Mouse (Mus musculus) monocyte, adult 5-6 weeks (primary cell): Measurements from ENCODE around the gene Trp53rka. TPM values are rescaled to one million over a fixed set of nuclear protein-coding genes. Genes with fewer than 3 reads are reported as not detected.

ENCODE experiments used
- ATAC-seq: fragments of 153-309, 156-312 bp; replicated peaks from 2 replicates; pipeline ENCODE4 v1.8.0; 2017; ENCODE audit warnings: mild to moderate bottlenecking; ENCODE audit not compliant: low TSS enrichment, insufficient number of reproducible peaks, severe bottlenecking, poor library complexity, low FRiP score
- total RNA-seq: library from RNA; stranded (forward); fragments of 200-1000, 200-491, 200-594 nt; gene quantifications from 3 replicates; pipeline ENCODE4 v1.2.3, GENCODE M21; 2017

Gene Trp53rka
- total RNA-seq, 1 experiment from 2014 or later = 5.4 TPM

DNA sequence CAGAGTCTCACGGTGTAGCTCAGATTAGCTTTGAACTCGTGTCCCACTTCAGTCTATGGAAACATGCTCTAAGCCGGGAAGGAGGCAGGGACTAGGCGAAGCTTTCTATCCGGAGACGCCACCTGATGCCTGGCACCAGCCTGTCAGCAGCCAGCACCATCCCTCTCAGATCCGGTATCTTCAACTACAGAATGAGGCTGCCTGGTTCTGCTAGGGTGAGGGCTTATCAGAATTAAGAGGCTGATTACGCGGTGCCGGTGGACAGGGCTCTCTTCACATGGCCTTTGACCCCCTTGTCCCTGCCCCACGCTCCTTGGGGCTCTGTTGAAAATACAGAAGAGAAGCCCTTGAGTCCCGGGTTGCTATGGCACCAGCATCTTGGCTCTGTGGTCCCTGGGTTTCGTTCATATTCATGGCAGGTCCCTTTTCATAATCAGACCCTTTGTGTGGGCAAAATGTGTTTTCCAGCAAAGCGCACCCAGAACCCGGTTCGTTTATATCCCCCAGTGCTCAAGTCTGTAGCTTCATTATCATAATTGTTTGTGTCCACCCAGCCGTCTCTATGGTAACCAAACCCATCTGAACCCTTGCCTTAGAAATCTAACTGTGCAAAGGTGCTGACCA is 575 bp upstream of the Trp53rka start:
- no peak for ATAC-seq

DNA sequence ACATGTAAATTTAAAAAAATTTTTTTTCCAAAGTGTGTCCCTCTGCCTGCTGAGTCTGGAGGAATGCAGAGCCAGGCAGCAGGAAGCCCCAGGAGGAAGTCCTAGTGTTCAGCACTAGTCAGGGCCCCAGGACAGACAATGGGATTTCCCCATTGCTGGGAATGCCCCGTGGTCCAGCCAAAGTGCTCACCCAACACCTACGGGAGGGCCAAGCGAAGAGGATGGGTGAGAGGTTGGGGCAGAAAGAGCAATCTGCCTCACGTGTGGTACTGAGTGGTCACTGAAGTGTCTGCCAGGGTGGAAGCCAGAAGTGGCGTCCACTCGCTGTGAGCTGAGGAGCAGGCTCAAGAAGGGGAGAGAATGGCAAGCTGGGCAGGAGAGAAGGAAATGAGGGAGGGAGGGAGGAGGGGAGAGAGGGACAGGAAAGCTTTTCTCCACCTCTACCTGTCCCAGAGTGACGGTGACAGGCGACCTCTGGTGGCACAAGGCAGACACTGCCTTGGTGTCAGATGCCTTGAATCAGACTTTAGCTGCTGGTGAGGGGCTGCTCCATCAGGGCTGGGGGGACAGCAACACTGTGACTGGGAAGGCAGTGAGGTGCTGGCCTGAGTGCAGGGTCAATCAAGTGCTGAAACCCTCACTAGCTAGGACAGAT is 6.1 kb downstream of the Trp53rka start:
- ATAC-seq = no peak

DNA sequence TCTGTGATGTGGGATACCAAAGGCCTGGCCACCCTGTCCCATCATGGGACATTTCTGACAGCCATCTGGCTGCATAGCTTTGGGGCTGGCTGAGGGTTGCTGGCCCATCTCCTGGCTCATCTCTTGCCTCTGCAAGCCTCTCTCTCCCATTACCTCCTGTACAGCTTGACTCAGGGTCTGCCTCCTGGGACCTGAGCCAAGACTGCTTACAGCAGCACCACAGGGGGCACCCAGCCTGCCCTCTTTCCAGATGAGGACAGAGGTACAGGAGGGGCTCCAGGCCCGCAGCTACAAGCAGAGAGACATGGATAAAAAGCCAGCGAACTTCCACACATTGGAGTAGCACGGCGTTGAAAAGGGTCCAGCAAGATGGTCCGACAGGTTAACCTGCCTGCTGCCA is 6.7 kb downstream of the Trp53rka start:
- no peak for ATAC-seq

DNA sequence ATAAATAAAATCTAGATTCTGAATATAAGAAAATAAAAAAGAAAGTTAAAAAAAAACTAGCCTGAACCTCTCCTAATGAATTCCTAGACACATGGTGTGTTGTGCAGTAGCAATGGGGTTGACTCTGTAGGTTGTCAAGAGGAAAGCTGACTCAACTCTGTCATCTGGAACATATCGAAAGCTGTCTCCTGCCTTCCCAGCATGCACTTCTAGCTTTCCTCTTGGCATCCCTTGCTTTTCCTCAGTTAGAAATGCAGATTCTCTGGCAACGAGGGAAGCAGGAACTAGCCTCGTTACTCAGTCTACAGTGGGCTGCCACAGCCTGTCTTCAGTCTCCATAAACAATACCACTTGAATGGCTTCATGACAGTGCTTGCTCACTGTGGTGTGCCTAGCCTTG is 7.3 kb downstream of the Trp53rka start:
- no peak for ATAC-seq

DNA sequence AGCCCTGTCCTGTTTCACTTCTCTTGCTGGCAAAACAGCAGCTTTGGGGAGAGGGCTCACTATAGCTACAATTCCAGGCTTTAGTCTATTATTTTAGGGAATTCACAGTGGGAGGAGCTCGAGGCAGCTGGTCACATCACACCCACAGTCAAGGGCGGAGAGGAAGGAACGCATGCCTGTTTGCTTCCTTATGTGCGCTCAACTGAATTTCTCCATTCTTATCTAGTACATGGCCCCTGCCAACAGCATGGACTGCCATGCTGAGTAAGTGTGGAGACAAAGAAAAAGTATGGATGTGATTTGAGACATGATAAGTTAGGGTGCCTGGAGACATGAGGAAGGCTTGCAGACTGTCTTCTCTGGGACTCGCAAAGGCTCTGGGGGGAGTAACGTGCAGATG is 9.0 kb downstream of the Trp53rka start:
- ATAC-seq = no peak

DNA sequence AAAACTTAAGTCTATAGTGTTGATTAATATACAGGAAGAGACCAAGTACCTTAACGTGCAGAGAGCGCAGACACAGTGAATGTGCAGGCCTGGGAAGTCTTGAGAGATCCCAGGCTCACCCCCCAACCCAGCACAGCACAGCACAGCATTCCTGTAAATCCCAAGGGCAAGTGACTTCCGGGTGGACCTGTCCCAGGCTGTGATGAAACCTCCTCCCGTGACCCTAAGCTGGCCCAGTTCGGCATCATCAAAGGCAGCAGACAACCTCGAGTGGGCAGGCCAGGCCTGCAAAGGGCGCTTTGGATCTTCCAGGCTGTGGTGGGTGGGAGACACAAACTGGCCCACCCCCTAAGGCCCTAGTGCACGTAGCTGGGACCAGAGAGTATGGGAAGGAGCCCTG is 11.1 kb downstream of the Trp53rka start:
- ATAC-seq = no peak

DNA sequence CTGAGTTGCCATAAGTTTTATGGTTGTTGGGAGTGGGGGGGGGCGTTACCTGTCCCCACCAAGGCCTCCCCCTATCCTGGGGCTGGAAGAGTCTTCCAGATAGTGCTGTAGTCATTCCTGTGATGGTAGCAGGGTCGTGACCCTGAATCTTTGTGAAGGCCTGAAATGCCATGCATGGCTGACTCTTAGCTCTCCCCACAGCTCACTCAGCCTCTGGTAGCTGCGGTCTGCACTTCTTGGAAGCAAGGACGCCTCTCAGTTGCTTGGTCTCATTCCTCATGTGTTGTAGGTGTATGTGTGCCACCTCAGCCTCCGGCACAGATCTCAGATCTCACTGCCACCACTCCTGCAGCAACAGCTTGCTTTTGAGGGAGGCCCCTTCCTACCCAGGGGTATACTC is 17.3 kb downstream of the Trp53rka start:
- no peak for ATAC-seq

DNA sequence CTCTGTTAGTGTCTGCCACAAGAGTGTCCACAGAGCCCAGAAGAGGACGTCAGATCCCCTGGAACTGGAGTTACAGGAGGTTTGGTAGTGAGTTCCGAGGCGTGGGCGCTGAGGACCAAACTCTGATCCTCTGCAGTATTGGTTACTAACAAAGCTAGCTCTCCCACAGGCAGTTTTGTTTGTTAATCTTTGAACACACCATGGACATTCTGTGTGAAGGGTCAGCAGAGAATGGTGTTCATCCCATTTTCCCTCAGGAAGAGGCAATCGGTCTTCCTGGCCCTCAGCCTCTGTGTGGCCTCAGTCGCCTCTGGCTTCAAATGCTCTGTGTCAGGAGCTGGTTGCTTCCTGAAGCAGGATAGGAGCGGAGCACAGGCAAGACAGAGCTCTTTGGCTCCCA is 17.7 kb downstream of the Trp53rka start:
- ATAC-seq = no peak

DNA sequence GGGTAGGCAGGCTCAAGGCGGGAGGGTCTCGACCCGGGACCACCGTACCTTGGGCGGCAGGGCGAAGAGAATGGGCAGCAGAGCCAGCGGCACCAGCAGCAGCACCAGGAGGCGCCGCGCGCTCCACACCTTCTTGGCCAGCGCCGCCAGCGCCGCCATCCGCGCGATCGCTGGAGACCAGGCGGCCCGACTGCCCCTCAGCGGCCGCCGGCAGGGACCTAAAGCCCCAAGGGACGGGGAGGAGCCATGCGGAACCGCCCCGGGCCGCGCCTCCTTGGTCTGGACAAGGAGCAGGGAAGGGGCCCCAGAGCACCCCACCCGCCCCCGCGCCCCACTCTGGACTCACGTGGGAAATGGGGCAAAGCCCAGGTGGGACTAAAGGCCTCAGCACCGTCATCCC is 20.1 kb downstream of the Trp53rka start, which contains the start of gene Slc13a3:
TSS of gene Slc13a3 (minus strand) at position 228 of the 400 bp plus-strand sequence.
- ATAC-seq = no peak

DNA sequence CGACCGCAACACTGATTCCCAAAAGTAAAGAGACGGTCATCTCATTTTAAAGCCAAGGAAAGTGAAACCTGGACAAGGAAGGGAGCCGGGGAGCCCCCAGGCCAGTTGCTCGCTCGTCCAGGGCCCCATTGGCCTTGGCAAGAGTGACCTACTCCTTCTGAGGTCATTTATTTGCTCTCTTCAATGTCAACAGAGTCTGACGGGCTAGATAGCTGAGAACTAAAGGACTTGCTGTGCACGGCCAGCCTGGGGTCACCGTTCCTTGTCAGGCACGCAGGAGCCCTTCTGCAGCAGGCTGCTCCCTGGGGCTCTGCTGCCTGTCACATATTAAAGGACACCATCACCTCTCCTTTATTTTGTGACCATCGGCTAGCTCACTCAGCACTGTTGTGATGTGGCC is 21.2 kb downstream of the Trp53rka start:
- no peak for ATAC-seq

DNA sequence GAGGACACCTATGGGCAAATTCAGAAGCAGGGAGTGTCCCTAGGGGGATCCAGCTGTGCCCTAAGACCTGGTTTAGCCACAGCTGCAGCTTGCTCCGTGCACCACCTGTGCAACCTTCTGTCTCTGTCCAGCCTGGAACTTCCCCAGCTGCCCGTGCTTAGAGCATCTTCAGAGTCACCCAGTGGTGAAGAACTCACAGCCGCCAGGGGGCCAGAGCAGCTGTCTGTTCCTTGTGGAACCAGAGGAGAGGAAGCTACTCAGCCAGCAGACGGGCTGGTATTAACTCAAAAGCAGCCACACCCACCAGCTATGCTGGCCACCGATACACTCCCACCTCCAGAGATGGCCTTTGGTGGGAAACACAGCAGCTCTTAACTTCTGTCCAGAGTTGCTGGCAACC is 23.0 kb downstream of the Trp53rka start:
- peak; percentile 64; the same call in 1 of the 2 replicates for ATAC-seq

DNA sequence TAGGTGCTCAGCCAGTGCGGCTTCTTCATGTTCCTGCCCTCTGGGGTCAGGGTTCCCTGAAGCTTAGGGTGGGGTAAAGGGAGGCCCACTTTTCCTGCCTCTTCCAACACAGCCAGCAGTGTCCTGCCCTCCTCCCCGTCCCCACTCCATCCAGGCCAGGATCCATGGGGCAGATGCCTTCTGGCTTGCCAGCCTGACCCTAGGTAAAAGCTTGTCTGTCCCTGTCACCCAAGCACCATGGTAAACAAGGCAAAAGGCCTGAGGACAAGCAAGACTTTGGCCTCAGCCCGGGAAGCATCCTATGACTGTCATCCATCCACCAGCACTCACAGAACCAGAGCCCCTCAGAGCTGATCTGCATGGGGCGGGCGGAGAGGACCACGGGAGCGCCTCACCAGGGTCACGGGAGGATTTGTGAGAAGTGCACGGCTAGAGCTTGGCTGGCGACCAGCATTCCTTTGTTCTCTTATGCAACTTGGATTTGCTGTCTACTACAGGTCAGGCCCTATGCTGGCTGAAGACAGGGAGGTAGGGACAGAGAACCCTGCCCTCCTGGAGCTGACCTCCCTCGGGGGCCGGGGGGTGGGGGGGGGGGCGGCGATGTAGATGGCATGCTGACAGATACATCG is 25.2 kb downstream of the Trp53rka start:
- ATAC-seq = no peak

DNA sequence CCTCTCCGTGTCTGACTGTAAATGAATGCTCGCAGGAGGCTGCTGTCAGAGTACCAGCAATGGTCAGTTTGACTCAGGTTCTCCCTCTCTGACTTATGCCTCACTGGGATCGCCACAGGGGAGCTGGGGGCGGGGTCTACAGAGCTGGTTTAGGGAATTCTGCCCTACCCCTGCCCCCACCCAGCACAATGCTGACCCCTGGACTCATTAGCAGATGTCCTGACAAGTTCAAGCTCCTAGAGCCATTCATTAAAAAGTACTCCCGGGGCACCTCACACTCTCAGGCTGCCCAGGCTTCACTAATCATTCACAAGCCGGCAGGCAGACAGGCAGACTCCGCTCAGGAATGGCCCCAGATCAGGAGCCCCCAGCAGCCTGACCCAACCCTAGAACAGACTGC is 33.5 kb downstream of the Trp53rka start:
- no peak for ATAC-seq

DNA sequence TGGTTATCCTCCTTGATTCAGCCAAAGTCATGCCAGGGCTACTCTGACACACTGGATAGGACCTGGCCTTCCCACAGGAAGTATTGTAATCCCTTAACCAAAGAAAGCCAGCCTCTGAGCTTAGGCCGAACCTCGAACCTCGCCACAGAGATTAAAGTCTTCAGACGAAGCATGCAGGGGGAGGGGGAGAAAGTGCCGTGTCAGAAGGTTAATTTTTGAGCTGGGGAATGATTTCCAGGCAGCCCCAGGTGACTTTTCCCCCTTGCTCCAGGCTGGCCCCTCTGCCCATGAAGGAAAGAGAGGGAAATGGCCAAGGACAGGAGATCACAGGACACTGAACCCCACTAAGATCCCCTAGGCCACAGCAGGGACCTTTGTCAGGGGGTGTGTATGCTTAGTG is 34.9 kb downstream of the Trp53rka start:
- ATAC-seq = no peak

DNA sequence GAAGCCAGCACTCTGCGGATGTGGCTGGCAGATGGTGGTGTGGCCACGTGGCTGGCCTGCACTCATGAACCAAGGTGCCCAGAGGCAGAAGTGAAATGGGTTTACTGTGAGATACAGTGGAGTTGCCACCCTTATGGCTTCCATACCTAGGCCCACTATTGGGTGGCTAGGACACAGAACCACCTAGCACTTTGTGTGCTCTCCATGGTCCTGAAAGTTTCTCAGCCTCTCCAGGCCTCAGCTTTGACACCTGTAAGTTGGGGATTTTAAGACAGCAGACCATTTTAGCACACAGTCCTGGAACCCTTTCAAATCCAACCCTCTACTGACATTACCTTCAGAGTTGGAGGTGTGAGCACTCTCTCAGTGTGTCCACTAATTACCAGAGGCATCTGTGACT is 36.4 kb downstream of the Trp53rka start:
- no peak for ATAC-seq

DNA sequence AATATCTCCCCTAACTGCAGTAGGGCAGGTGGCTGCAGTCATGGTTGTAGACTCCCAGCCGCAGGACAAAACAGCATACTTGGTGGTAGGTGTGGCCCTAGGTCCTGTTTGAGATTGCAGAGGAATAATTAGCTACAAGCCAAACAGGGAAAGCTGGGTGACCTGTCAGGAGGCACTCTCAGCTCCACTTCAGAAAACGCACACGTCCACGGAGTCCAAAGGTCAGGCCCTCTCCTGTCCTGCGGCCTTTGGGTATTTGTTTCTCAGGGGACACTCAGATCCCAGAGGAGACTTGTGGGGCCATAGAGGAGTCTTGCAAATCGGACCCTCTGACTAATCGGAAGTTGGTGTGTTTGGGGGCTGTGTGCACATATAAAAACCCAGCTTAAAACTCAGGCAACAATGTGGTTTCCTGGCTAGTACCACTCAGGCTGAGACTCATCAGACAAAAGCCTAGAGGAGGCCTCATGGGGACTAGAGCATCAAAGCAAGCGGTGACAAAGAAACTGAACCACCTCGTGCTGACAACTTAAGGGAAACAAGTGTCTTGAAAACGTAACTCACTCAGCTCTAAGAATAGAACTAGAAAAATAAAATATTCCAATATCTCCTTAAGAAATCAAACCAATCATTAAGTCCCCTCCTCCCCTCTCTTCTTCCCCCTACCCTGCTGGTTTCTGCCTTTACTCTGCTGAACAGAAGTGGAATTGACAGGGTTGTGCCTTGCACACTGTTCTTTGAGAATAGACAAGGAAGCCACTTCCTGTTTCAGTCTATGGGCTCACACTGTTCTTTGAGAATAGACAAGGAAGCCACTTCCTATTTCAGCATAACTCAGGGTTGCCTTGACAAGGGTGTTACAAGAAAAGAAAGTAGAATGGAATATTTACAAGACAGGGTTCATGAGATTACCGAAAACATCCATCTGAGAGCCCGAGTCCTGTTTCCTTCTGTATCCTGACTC is 40.1 kb downstream of the Trp53rka start:
- ATAC-seq = peak; percentile 66

DNA sequence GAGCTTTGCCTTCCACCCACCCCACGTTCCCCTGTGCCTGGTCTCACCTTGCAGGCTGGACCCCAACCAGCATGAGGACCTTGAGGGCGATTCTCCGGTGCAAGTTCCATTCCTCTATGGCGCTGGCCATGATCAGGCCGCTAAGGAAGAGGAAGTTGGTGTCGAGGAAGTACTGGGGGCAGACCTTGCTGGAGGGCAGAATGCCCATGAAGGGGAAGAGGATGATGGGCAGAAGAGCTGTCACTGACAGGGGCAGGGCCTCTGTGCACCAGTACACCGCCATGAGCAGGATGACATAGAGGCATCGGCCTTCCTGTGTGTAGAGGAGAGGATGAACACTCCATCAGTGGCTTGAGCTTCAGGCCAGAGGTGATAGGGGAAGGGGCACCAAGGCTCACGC is 44.6 kb downstream of the Trp53rka start:
- ATAC-seq = peak; percentile 38

DNA sequence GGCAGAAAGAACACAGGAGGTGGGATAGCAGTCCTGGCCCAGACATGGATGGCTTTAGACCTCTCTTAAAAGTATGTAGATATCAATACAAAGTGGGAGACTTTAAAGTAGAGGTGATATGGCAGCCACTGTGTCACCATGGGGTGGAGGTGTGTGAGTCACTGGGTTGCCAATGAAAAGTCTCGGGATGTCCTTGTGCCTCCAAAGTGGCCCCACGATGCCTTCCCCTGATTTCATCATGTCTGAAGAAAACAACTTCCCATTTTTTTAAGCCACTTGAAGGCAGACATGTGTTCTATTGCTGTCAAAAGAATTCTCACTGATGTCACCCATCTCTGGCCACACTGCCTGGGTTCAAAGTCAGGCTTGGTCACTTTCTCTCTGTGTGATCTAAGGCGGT is 48.3 kb downstream of the Trp53rka start:
- ATAC-seq = peak; percentile 44

DNA sequence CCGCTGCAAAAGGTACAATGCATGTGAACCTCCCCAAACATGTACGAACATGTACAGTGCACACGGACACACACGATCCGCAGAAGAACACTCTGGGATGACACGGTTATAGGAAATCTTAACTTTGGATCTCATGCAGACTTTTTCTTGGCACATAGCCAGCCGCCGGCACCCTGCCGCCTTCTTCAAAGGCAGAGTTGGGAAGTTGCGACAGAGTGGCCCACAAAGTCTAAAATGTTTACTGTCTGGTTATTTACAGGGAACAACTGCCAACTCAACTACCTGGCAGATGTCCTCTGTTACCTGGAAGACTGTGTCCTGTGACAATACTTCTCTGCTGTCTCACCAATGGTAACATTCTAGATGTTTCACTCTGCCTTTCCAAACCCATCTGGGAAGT is 50.1 kb downstream of the Trp53rka start:
- ATAC-seq = no peak
